Mouse (Mus musculus): ENCODE results near the gene Hibch. TPM values are rescaled to one million over a fixed set of nuclear protein-coding genes. Genes with fewer than 3 reads are reported as not detected.
A peak's percentile ranks its signal among the peaks of the same experiment; 100 is the strongest.

Hibch gene
- 10 to 100 TPM; 28.0 to 33.2 (median 32.3) TPM for polyA plus RNA-seq (2017; shearing (Covaris generic))

GRCm38 (mm10) chr1:52844782-52845665 is at the start of gene Hibch:
Gene Hibch (plus strand): TSS chr1:52844929.
- peak; percentile 94 for ATAC-seq

DNA sequence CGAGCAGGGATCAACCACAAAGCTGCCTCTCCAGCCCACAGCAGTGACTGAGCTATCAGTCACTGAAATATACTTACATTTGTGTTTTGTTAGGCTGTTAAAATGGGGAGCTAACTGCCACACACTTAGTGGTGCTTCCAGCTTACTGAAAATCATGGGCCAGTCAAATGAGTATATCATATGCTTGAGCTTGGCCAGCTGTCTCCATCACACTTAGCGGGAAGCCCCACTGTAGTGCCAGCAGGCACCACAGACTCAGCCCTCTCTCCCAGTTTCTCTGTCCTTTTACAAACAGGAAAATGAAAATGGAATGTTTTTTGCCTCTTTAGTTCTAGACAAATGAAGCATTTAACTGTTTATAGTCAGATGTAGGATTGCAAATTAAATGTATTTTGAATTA is 48.8 kb upstream of the Hibch start:
- ATAC-seq: no peak

GRCm38 (mm10) chr1:52799056-52799726 is 45.5 kb upstream of the Hibch start:
- ATAC-seq: peak; percentile 70

DNA sequence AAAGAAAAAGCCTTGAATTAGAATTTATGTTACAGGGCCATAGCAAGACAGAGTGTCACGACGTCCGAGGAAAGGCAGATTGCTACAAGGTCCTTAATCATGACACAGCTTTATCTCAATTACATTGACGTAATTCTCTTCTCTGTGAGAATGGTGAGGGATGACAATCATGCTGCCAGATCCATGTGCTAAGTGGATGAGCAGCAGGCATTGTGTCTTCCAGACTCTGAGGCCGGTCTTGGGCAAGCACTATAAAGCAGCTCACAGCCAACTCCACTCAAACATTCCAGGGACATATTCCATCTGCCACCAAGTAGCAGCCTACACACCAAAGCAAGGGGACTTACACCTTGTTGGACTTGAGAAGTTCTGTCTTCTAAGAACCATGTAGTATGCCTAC is 45.0 kb upstream of the Hibch start:
- ATAC-seq: no peak

DNA sequence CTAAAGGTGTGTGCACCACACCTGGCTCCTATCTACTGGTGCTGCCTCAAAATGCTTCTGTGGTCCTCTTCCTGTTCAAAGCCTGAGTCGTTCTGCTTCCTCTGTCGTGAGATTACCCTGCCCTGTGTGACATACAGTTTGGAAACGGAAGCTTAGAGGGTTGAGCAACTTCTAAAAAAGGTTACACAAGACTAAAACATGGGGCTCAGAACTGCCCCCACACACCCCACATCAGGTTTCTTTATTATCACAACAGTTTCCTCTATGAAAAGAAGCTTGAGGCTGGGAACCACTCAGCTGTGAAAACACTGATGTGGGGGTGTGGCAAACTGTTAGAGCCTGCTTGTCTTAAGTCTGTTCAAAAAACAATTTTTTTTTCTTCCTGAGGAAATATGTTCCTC is 44.4 kb upstream of the Hibch start:
- ATAC-seq: peak; percentile 84

GRCm38 (mm10) chr1:52801651-52802050 is 43.1 kb upstream of the Hibch start:
- no peak for ATAC-seq

DNA sequence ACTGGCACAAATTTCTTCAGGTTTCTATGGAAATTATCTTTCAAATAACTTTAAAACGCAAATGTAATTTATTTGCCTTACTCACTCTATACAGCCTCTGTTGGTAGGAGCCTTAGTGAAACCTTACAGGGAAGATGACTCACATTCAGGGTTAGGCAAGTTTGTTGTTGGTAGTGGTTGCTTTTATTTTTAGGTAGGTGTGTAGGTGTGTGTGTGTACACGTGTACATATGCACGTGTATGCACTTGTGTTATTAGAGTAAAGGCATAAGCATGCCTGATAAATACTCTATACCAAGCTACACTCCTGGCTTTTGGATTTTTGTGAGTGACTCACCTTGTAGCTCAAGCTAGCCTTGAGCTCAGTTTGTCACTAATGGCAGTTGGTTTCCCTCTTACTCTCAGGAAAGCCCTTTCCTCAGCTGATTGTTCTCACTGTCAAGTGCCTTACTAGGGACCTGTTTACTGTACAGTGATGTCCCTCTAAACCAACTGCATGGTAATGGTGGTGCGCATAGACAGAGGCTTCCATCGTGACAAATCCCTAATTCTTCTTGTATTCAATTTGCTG is 42.2 kb upstream of the Hibch start:
- ATAC-seq: no peak

DNA sequence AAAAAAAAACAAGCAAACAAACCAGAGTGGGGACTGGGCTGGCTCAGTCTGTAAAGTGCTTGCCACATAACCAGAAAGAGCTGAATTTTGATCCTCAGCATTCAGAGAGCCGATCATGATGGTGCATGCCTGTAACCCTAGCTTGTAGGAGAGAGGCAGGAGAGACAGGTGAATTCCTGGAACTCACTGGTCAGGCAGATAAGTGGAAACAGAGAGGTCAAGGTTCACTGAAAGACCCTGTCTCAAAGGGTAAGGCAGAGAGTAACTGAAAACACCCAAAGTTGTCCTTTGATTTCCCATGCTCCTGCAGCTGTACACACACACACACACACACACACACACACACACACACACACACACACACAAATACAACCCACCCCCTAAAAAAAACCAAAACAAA is 39.7 kb upstream of the Hibch start:
- no peak for ATAC-seq

DNA sequence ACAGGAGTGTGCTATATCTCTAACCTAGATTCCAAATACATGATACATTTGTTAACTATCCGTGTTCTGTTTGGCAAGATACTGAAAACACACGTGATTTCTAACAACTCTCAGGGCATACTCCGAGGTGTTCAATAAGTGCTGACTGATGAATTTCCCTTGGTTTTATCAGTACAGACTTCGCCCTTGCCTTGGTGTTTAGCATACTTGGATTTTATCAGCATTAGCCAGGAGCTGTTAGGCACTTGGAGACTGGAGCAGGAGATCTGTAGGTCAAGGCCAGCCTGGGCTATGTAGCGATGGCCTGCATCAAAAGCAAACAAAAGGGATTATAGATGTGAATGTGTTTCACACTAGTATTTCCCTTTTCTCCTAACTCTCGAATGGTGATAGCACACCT is 36.3 kb upstream of the Hibch start:
- no peak for ATAC-seq

GRCm38 (mm10) chr1:52816232-52816891 is 28.4 kb upstream of the Hibch start:
- ATAC-seq: no peak

- ATAC-seq: peak; percentile 85
These were observed 27.6 kb upstream of the Hibch start, which contains the start of gene Inpp1 for GRCm38 (mm10) chr1:52816910-52817812. Gene Inpp1 (minus strand): TSS chr1:52817688.

- no peak for ATAC-seq
These were observed 26.9 kb upstream of the Hibch start for GRCm38 (mm10) chr1:52817813-52818147.

GRCm38 (mm10) chr1:52839099-52839498 is 5.6 kb upstream of the Hibch start:
- ATAC-seq: no peak

DNA sequence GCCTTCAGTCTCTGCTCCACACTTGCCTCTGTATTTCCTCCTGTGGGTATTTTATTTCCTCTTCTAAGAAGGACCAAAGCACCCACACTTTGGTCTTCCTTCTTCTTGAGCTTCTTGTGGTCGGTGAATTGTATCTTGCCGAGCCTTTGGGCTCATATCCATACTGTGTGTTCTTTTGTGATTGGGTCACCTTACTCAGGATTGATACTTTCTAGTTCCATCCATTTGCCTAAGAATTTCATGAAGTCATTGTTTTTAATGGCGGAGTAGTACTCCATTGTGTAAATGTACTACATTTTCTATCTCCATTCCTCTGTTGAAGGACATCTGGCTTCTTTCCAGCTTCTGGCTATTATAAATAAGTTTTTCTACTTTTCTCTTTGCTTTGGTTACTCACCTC is 375 bp upstream of the Hibch start:
- no peak for ATAC-seq

- ATAC-seq: no peak
These were observed 1.8 kb downstream of the Hibch start for GRCm38 (mm10) chr1:52846556-52846955.

- no peak for ATAC-seq
These were observed 4.7 kb downstream of the Hibch start for GRCm38 (mm10) chr1:52849422-52849821.

- ATAC-seq: peak; percentile 73
These were observed 9.3 kb downstream of the Hibch start for GRCm38 (mm10) chr1:52854029-52854428.

- ATAC-seq: peak; percentile 48
These were observed 11.3 kb downstream of the Hibch start for GRCm38 (mm10) chr1:52855904-52856601.

- peak; percentile 52 for ATAC-seq
These were observed 19.5 kb downstream of the Hibch start for GRCm38 (mm10) chr1:52864220-52864619.

- no peak for ATAC-seq
These were observed 21.3 kb downstream of the Hibch start for GRCm38 (mm10) chr1:52866007-52866406.

- no peak for ATAC-seq
These were observed 23.1 kb downstream of the Hibch start for GRCm38 (mm10) chr1:52867876-52868275.

Measured in inflammation-experienced regulatory T-cells, adult 6 months (primary cell).